Mouse (Mus musculus): ENCODE measurements around the gene Ndufa4l2. TPM values are rescaled to one million over a fixed set of nuclear protein-coding genes. Genes with fewer than 3 reads are reported as not detected.
A peak's percentile ranks its signal among the peaks of the same experiment; 100 is the strongest.

Ndufa4l2 gene
- polyA plus RNA-seq, 1 experiment from 2014 or later: 17.1 TPM

DNA sequence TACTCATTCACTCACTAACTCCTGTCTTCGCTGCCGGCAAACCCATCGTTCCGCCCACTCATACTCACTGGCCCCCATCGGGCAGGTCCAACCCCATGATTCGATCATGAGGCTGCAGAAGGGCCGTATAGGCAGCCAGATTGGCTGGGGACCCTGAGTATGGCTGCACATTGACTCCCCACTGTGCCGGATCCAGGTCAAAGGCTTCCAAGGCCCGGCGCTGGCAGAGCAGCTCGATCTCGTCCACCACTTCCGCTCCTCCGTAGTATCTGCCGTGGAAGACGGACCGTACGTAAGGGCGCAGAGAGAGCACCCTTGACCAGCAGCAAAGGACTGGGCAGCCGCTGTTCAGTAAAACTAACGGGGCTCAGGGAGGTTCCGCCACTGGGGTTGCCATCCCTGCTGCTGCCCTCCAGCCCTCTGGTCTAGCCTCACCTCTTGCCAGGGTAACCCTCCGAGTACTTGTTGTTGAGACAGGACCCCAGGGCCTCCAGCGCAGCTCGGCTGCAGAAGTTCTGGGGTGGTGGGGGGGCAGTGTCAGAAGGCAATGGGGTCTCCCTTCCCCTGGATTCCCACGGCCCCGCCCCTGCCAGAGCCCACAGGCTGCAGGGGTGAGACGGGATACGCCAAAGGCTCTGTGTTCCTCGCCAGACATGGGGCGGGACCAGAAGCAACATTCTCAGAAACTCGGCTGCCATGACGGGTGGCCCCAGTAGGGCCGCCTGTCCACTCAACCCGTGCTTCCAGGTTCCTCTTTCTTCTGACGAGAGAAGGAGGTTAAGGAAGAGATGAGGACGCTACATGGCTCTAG lies 5.3 kb downstream of the Ndufa4l2 start:
- 94% methylated on average over 37 of the region's 37 CpGs for WGBS

DNA sequence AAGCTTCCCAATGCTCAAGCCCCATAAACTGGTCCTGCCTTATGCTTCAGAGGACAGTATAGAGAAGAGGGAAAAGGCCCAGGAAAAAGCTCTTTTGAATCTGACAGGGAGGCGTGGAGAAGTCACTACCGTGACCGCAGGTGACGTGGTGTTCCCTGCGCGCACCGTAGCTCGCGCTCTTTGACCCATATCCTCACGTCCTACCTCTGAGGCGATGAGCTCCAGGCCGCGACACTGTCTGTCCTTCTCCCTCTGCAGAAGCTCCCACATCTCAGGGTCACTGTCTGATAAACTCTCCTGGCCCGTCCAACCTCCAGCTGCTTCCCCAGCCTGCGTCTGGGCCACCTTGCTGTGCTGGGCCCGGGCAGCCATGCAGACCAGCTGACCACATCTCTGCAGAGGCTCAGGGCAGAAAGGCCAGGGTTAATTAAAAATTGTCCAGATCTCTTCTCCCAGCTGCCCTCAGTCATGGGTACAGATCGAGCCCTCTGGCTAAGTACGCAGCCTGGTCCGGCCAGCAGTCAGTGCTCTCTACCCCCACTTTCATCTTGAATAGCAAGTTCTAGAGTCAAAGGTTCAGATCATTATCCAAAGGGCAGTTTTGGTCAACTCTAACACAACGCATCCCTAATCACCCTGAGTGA lies 6.1 kb downstream of the Ndufa4l2 start:
- no peak for ATAC-seq (replicated peaks)
- no peaks in the 10 kb centered on the region for H3K9me3 ChIP-seq
- H3K36me3 ChIP-seq: peaks cover 11% of the 10 kb centered on the region
- no peak overlapping the region for H3K9ac ChIP-seq (replicated peaks)
- H3K4me1 ChIP-seq: peaks cover 36% of the 10 kb centered on the region
- H3K27ac ChIP-seq (replicated peaks): no peak overlapping the region
- H3K27me3 ChIP-seq: peaks cover 13% of the 10 kb centered on the region
- WGBS: 88% methylated on average over 20 of the region's 20 CpGs
- H3K4me2 ChIP-seq (replicated peaks): peak overlapping the region; percentile 90; the same call in 1 of the 2 replicates
- no peak overlapping the region for H3K4me3 ChIP-seq

More for the DNA sequence above, 5.3 kb downstream of the Ndufa4l2 start:
- Histone ChIP-seq H3K4me3 (no peak overlapping the region), H3K36me3 (peaks cover 11% of the 10 kb centered on the region), H3K27me3 (peaks cover 8% of the 10 kb centered on the region; the same call in 1 of the 2 replicates), H3K9me3 (no peaks in the 10 kb centered on the region), H3K9ac (replicated peaks) (no peak overlapping the region), H3K4me1 (peaks cover 29% of the 10 kb centered on the region), H3K27ac (replicated peaks) (no peak overlapping the region), H3K4me2 (replicated peaks) (no peak overlapping the region)
- no peak for ATAC-seq (replicated peaks)

- H3K27me3 ChIP-seq: peaks cover 20% of the 10 kb centered on the region
Observed at GRCm38 (mm10) chr10:127521611-127522080, 6.9 kb downstream of the Ndufa4l2 start.

DNA sequence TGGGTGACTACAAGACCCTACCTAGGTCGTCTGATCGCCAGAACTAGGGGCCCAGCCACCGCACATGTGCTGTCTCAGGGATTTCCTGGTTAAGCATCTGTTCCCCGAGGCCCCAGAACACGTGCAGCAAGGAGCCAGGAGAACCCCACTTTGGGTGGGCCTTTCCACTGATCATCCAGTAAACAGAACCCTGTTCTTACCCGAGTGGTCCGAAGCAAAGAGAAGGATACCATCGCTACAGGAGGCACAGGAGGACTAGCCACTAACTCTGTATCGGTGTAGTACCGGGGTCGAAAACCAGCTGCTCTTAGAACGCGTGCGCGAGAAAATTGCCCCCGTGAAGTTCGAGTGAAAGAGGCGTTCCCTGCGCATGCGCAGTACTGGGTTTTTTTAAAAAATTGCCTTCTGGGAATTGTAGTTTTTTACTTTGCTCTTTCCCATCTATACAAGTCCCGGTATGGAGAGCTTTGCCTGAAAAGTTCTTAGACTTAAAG lies 7.4 kb downstream of the Ndufa4l2 start, which contains the start of gene Shmt2:
Gene Shmt2, minus strand, starts transcription at position 357 of the 494 bp plus-strand sequence.
- Histone ChIP-seq H3K9me3 (no peaks in the 10 kb centered on the region), H3K27ac (replicated peaks) (no peak within 1 kb of the TSS), H3K4me1 (peaks cover 44% of the 10 kb centered on the region), H3K27me3 (peaks cover 24% of the 10 kb centered on the region), H3K4me2 (replicated peaks) (peak within 1 kb of the TSS; percentile 90), H3K36me3 (peaks cover 11% of the 10 kb centered on the region), H3K4me3 (peak within 1 kb of the TSS; percentile 56), H3K9ac (replicated peaks) (peak within 1 kb of the TSS; percentile 58)
- WGBS: under 1% methylated on average over 21 of the region's 21 CpGs
- peak; percentile 69 for ATAC-seq (replicated peaks)

More at GRCm38 (mm10) chr10:127521611-127522080, 6.9 kb downstream of the Ndufa4l2 start:
- Histone ChIP-seq H3K9me3 (no peaks in the 10 kb centered on the region), H3K27ac (replicated peaks) (no peak overlapping the region), H3K4me2 (replicated peaks) (peak overlapping the region; percentile 90), H3K4me3 (peak overlapping the region; percentile 56), H3K36me3 (peaks cover 11% of the 10 kb centered on the region), H3K9ac (replicated peaks) (peak overlapping the region; percentile 58), H3K4me1 (peaks cover 41% of the 10 kb centered on the region)
- WGBS: 11% methylated on average over 12 of the region's 12 CpGs
- ATAC-seq (replicated peaks): peak; percentile 20; the same call in 1 of the 2 replicates

- no peaks in the 10 kb centered on the region for H3K9me3 ChIP-seq
- H3K36me3 ChIP-seq: no peaks in the 10 kb centered on the region
- no peak for ATAC-seq (replicated peaks)
- no peak overlapping the region for H3K4me2 ChIP-seq (replicated peaks)
- H3K27ac ChIP-seq (replicated peaks): no peak overlapping the region
- H3K4me3 ChIP-seq: 0 out of 2 replicates have a peak overlapping the region, but pooled peaks have one; percentile 3
- H3K9ac ChIP-seq (replicated peaks): no peak overlapping the region
- 2% methylated on average over 23 of the region's 23 CpGs for WGBS
- H3K27me3 ChIP-seq: peaks cover 44% of the 10 kb centered on the region
- H3K4me1 ChIP-seq: peaks cover 64% of the 10 kb centered on the region
Observed at GRCm38 (mm10) chr10:127524646-127525255, 10.0 kb downstream of the Ndufa4l2 start.

- no peaks in the 10 kb centered on the region for H3K9me3 ChIP-seq
- peak overlapping the region; percentile 17 for H3K4me3 ChIP-seq
- H3K27ac ChIP-seq (replicated peaks): no peak overlapping the region
- H3K27me3 ChIP-seq: peaks cover 50% of the 10 kb centered on the region
- WGBS: 1% methylated on average over 26 of the region's 26 CpGs
- no peak for ATAC-seq (replicated peaks)
- H3K4me1 ChIP-seq: peaks cover 69% of the 10 kb centered on the region
- H3K9ac ChIP-seq (replicated peaks): no peak overlapping the region
- H3K4me2 ChIP-seq (replicated peaks): peak overlapping the region; percentile 35; the same call in 1 of the 2 replicates
- no peaks in the 10 kb centered on the region for H3K36me3 ChIP-seq
Observed at GRCm38 (mm10) chr10:127526048-127526447, 11.3 kb downstream of the Ndufa4l2 start.

DNA sequence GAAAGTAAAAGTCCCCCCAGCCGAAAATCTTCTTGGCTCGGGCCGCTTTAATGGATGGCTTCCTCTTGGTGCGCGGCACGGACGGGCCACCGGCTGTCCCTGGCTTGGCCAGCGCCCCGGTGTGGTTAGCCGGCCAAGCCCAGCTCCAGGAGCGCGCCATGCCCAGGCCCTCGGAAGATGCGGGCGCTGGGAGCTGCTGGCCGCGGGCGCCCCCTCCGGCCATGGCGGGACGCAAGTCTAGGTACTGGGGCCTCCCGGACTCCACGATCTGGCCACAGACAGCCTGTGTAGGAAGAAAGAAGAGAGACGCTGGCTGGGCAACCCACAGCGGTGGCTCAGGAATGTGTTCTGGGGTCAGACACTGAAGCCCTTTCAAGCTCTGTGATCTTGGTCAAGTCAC lies 11.9 kb downstream of the Ndufa4l2 start:
- Histone ChIP-seq H3K4me3 (peak overlapping the region; percentile 17), H3K4me2 (replicated peaks) (peak overlapping the region; percentile 35), H3K9ac (replicated peaks) (no peak overlapping the region), H3K4me1 (peaks cover 68% of the 10 kb centered on the region), H3K27ac (replicated peaks) (no peak overlapping the region), H3K36me3 (no peaks in the 10 kb centered on the region), H3K9me3 (no peaks in the 10 kb centered on the region), H3K27me3 (peaks cover 52% of the 10 kb centered on the region)
- no peak for ATAC-seq (replicated peaks)
- WGBS: under 1% methylated on average over 26 of the region's 26 CpGs

DNA sequence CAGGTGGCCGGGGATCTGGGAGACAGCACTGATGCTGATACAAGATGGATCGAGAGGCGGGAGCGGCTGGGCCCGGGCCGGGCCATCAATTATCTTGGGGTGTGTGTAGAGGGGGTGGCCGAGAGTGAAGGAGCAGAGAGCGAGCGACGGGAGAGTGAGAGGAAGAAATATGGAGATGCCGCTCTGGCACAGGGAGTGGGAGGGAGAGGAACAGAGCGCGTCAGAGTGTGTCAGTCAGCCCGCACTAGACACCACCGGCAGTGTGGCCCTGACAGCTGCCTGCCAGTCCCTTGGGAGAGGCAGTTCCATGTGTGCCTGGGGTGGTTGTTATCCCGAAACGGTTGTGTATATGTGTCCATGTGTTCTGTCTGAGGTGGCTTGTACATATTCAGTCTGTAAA lies 12.7 kb downstream of the Ndufa4l2 start:
- Histone ChIP-seq H3K9ac (replicated peaks) (no peak overlapping the region; the same call in 1 of the 2 replicates), H3K4me1 (peaks cover 64% of the 10 kb centered on the region), H3K27me3 (peaks cover 59% of the 10 kb centered on the region), H3K4me3 (0 out of 2 replicates have a peak overlapping the region, but pooled peaks have one; percentile 4), H3K27ac (replicated peaks) (no peak overlapping the region), H3K36me3 (no peaks in the 10 kb centered on the region), H3K9me3 (no peaks in the 10 kb centered on the region), H3K4me2 (replicated peaks) (peak overlapping the region; percentile 20)
- peak; percentile 21; the same call in 1 of the 2 replicates for ATAC-seq (replicated peaks)
- 5% methylated on average over 17 of the region's 17 CpGs for WGBS

- Histone ChIP-seq H3K9ac (replicated peaks) (peak overlapping the region; percentile 19), H3K4me3 (peak overlapping the region; percentile 29), H3K27ac (replicated peaks) (no peak overlapping the region), H3K4me1 (peaks cover 73% of the 10 kb centered on the region), H3K36me3 (no peaks in the 10 kb centered on the region), H3K4me2 (replicated peaks) (peak overlapping the region; percentile 40), H3K9me3 (no peaks in the 10 kb centered on the region), H3K27me3 (peaks cover 80% of the 10 kb centered on the region)
- 3% methylated on average over 25 of the region's 25 CpGs for WGBS
- no peak for ATAC-seq (replicated peaks)
Observed at GRCm38 (mm10) chr10:127530945-127531344, 16.2 kb downstream of the Ndufa4l2 start.

GRCm38 (mm10) chr10:127531548-127531947 lies 16.8 kb downstream of the Ndufa4l2 start:
- no peak overlapping the region for H3K27ac ChIP-seq (replicated peaks)
- H3K9ac ChIP-seq (replicated peaks): no peak overlapping the region
- 3% methylated on average over 4 of the region's 4 CpGs for WGBS

DNA sequence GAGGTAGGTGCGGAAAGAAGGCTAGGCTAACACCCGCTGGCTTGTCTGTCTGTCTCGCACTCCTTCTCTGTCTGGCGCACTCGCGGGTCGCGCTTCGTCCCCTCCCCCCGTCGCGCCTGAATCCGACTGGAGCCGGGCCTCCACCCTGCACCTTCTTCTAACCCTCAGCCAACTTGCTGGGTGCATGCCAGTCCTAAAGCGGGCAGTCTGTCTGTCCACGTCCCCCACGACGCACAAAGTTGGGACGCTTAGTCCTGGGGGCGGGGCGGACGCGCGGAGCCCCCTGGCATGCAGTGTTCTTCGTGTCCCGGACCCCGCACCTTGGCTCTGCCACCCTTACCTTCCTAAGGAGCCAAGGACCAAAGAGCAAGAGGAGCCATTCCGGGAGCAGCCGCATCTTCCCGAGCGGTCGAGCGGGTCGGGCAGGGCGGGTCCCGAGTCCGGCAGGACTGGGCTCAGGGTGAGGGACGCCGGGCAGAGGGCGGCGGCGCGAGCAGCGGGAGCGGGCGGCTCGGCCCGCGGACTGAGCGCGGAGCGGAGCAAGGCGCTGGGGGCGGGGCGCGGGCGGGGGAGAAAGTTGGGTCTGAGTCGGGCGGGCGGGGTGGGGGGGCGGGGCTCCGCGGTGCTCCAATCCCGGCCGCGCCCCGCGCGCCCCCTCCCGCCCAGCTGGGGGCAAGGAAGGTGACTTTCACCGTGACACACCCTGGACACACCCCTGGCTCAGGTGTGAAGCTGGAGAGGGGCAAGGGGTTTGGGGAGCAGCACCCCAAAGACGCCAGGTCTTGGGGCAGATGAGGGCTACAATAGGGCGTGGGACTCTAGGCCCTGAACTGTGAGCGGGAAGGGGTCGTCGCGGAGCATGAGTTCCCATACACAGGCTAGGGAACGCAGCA lies 19.5 kb downstream of the Ndufa4l2 start, which contains the start of gene Nxph4:
Gene Nxph4, minus strand, starts transcription at position 524 of the 893 bp plus-strand sequence.
- peaks cover 54% of the 10 kb centered on the region for H3K27me3 ChIP-seq
- peak within 1 kb of the TSS; percentile 94 for H3K4me2 ChIP-seq (replicated peaks)
- H3K4me1 ChIP-seq: peaks cover 61% of the 10 kb centered on the region
- ATAC-seq (replicated peaks): 0 out of 2 replicates have a peak, but pooled peaks have one; percentile 12
- peak within 1 kb of the TSS; percentile 57 for H3K9ac ChIP-seq (replicated peaks)
- peak within 1 kb of the TSS; percentile 43 for H3K27ac ChIP-seq (replicated peaks)
- H3K36me3 ChIP-seq: peaks cover 10% of the 10 kb centered on the region
- under 1% methylated on average over 59 of the region's 78 CpGs for WGBS
- peak within 1 kb of the TSS; percentile 56 for H3K4me3 ChIP-seq
- no peaks in the 10 kb centered on the region for H3K9me3 ChIP-seq

More at GRCm38 (mm10) chr10:127531548-127531947, 16.8 kb downstream of the Ndufa4l2 start:
- no peaks in the 10 kb centered on the region for H3K9me3 ChIP-seq
- no peak for ATAC-seq (replicated peaks)
- no peaks in the 10 kb centered on the region for H3K36me3 ChIP-seq
- peak overlapping the region; percentile 40 for H3K4me2 ChIP-seq (replicated peaks)
- peaks cover 73% of the 10 kb centered on the region for H3K4me1 ChIP-seq
- H3K4me3 ChIP-seq: peak overlapping the region; percentile 29
- peaks cover 78% of the 10 kb centered on the region for H3K27me3 ChIP-seq

Data from forebrain, embryonic 15.5 days (tissue).